Mouse (Mus musculus) small intestine, adult 2 months (tissue): ENCODE results near the gene Asic4. TPM values are rescaled to one million over a fixed set of nuclear protein-coding genes. Genes with fewer than 3 reads are reported as not detected.
A peak's percentile ranks its signal among the peaks of the same experiment; 100 is the strongest.

Experiments used
- H3K27ac ChIP-seq: fragments of 200-500 bp; 2 replicates; pipeline ENCODE4 v1.5.1; 2012; ENCODE audit warnings: low read depth, low read length, control low read depth, inconsistent platforms; ENCODE audit not compliant: insufficient read depth
- H3K27me3 ChIP-seq: fragments of 200-500 bp; 2 replicates; pipeline ENCODE4 v1.6.1; 2012; ENCODE audit warnings: mild to moderate bottlenecking, moderate library complexity, low read length, inconsistent platforms; ENCODE audit not compliant: control insufficient read depth, insufficient read depth
- H3K36me3 ChIP-seq: fragments of 200-500 bp; 2 replicates; pipeline ENCODE4 v1.6.1; 2012; ENCODE audit warnings: mild to moderate bottlenecking, low read length, control low read depth, inconsistent platforms; ENCODE audit not compliant: control insufficient read depth, insufficient read depth
- H3K4me1 ChIP-seq: fragments of 200-500 bp; 2 replicates; pipeline ENCODE4 v1.6.1; 2012; ENCODE audit warnings: low read length, inconsistent platforms, mixed read lengths; ENCODE audit not compliant: control insufficient read depth, insufficient read depth, insufficient read length
- H3K4me3 ChIP-seq: fragments of 200-500 bp; 2 replicates; pipeline ENCODE4 v1.5.1; 2012; ENCODE audit warnings: low read depth, mild to moderate bottlenecking, control low read depth, inconsistent platforms, low read length, moderate library complexity
- CTCF ChIP-seq: fragments of 200-500 bp; IDR thresholded peaks from 2 replicates; pipeline ENCODE4 v1.5.1; 2012; ENCODE audit warnings: low read depth, mild to moderate bottlenecking, control low read depth, inconsistent platforms, low read length, moderate library complexity, mixed read lengths; ENCODE audit not compliant: insufficient replicate concordance, insufficient read length; ENCODE audit errors: extremely low read depth
- POLR2A ChIP-seq: fragments of 200-500 bp; IDR thresholded peaks from 2 replicates; pipeline ENCODE4 v1.6.1; 2012; ENCODE audit warnings: low read depth, mild to moderate bottlenecking, control low read depth, inconsistent platforms, low read length, moderate library complexity
- WGBS: fragments of 180-500 bp; shearing (Covaris S2); methylation state at CpG from one replicate; pipeline ENCODE4 v1.1.7; 2018; 5-methylcytosine and 5-hydroxymethylcytosine counted together
- polyA plus RNA-seq: library from polyadenylated mRNA; depleted of rRNA; stranded (reverse); fragments of >200 nt; gene quantifications from 2 replicates; pipeline ENCODE4 v1.2.3, GENCODE M21; 2012

The Asic4 gene
- polyA plus RNA-seq, 1 experiment = 0.05 TPM

DNA sequence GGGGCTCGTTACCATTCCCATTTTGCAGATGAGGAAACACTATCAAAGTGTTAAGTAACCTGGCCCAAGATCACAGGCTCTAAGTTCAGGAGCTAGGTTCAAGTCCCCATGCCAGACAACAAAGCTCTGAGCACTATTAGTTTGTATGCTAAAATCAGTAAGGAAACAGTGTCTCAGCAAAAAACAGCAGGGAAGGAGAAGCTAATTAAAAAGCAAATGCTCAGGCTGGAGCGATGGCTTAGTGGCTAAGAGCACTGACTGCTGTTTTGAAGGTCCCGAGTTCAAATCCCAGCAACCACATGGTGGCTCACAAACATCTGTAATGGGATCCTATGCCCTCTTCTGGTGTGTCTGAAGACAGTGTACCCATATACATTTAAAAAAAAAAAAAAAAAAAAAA is 38.0 kb upstream of the Asic4 start:
- 92% methylated on average over 3 of the region's 3 CpGs for WGBS
- Histone ChIP-seq H3K36me3 (no peaks in the 10 kb centered on the region), H3K4me3 (no peak overlapping the region), H3K4me1 (no peaks in the 10 kb centered on the region), H3K27ac (no peak overlapping the region), H3K27me3 (0 out of 2 replicates have a peak, but pooled peaks cover 3% of the 10 kb centered on the region)
- TF ChIP-seq CTCF (no peak), POLR2A (no peak)

DNA sequence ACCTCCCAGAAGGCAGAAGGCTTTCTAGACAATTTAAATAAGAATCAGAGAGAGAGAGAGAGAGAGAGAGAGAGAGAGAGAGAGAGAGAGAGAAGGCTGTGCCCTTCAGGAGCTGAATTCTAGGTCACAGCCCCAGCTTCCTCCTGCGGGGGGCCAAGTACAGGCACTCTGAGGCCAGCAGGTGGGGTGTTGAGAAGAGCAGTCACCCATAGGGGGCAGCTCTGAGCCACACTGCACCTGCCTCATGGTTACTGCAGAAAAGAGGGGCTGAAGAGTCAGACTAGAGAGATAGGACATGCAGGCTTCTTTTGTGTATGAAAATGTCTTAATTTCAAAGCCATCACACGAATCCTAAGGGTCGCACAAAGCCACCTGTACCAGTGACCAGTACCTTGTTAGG is 36.5 kb upstream of the Asic4 start:
- WGBS = 54% methylated on average over 3 of the region's 3 CpGs
- no peaks in the 10 kb centered on the region for H3K4me1 ChIP-seq
- TF ChIP-seq POLR2A = no peak
- peak; percentile 37; the same call in 1 of the 2 replicates for TF ChIP-seq CTCF
- no peaks in the 10 kb centered on the region for H3K36me3 ChIP-seq
- H3K27me3 ChIP-seq = 0 out of 2 replicates have a peak, but pooled peaks cover 3% of the 10 kb centered on the region
- H3K27ac ChIP-seq = no peak overlapping the region
- H3K4me3 ChIP-seq = no peak overlapping the region

DNA sequence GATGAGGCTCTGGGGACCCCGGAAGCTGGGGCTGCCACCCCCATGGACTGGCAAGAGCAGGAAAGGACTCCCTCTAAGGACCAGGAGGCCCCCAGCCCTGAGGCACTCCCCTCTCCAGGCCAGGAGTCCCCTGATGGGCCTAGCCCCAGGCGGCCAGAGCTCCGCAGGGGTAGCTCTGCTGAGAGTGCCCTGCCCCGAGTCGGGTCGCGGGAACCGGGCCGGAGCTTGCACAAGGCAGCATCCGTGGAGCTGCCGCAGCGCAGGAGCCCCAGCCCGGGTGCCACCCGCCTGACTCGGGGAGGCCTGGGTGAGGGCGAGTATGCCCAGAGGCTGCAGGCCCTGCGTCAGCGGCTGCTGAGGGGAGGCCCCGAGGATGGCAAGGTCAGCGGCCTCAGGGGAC is 28.4 kb upstream of the Asic4 start:
- Histone ChIP-seq H3K36me3 (no peaks in the 10 kb centered on the region), H3K4me1 (peaks cover 4% of the 10 kb centered on the region; the same call in 1 of the 2 replicates), H3K4me3 (no peak overlapping the region), H3K27me3 (peaks cover 25% of the 10 kb centered on the region), H3K27ac (no peak overlapping the region)
- TF ChIP-seq CTCF (no peak), POLR2A (no peak)
- WGBS = 29% methylated on average over 20 of the region's 20 CpGs

DNA sequence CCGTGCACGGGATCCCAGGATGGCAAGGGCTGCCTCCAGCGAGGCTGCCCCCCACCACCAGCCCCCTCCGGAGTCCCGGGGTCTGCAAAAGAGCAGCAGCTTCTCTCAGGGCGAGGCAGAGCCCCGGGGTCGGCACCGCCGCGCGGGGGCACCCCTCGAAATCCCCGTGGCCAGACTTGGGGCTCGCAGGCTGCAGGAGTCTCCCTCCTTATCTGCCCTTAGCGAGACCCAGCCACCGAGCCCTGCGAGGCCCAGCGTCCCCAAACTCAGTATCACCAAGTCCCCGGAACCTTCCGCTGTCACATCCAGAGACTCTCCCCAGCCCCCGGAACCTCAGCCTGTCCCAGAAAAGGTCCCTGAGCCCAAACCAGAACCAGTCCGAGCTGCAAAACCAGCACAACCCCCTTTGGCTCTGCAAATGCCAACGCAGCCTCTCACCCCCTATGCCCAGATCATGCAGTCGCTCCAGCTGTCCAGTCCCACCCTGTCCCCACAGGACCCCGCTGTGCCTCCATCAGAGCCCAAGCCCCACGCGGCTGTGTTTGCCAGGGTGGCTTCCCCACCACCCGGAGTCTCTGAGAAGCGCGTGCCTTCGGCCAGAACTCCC is 27.9 kb upstream of the Asic4 start:
- Histone ChIP-seq H3K4me3 (no peak overlapping the region), H3K4me1 (peaks cover 4% of the 10 kb centered on the region; the same call in 1 of the 2 replicates), H3K36me3 (no peaks in the 10 kb centered on the region), H3K27me3 (peaks cover 25% of the 10 kb centered on the region), H3K27ac (no peak overlapping the region)
- 15% methylated on average over 32 of the region's 32 CpGs for WGBS
- no peak for TF ChIP-seq CTCF
- no peak for TF ChIP-seq POLR2A

DNA sequence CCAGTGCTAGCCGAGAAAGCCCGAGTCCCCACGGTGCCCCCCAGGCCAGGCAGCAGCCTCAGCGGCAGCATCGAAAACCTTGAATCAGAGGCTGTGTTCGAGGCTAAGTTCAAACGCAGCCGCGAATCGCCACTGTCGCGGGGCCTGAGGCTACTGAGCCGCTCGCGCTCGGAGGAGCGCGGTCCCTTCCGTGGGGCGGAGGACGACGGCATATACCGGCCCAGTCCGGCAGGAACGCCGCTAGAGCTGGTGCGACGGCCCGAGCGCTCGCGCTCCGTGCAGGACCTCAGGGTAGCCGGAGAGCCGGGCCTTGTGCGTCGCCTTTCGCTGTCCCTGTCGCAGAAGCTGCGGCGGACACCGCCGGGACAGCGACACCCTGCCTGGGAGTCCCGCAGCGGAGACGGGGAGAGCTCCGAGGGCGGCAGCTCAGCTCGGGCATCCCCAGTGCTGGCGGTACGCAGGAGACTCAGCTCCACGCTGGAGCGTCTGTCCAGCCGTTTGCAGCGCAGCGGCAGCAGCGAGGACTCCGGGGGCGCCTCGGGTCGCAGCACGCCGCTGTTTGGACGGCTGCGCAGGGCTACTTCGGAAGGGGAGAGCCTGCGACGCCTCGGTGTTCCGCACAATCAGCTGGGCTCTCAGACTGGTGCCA is 27.3 kb upstream of the Asic4 start:
- peaks cover 25% of the 10 kb centered on the region for H3K27me3 ChIP-seq
- H3K36me3 ChIP-seq = no peaks in the 10 kb centered on the region
- WGBS = 4% methylated on average over 70 of the region's 71 CpGs
- H3K4me3 ChIP-seq = peak overlapping the region; percentile 18
- no peak overlapping the region for H3K27ac ChIP-seq
- TF ChIP-seq POLR2A = no peak
- TF ChIP-seq CTCF = no peak
- peaks cover 4% of the 10 kb centered on the region; the same call in 1 of the 2 replicates for H3K4me1 ChIP-seq

DNA sequence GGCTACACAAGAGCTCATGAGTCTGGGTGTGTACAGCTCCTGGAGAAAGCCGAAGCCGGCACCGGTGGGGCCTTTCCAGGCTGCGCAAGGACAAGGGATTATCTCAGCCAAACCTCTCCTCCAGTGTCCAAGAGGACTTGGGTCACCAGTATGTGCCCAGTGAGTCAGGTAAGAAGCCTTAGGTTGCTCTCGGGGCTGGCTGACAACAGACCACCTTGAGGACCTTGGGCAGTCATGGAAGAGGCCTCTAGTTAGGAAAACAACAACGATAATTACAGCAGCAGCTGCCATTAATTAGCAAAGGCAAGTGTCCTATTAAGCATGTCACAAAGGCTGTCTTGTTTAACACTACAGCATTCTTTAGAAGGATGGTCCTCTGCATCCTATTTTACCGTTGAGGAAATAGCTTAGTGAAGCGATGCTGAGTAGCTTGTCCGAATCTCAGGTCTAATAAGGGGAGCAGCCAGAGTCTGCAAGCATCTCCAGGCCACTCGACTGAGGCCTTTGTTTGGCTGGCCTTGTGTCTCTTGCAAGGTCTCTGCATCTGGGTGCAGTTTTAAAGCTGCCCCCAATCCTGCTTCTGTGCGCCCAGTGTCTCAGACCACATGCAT is 26.4 kb upstream of the Asic4 start:
- Histone ChIP-seq H3K4me1 (peaks cover 4% of the 10 kb centered on the region; the same call in 1 of the 2 replicates), H3K27me3 (peaks cover 25% of the 10 kb centered on the region), H3K27ac (no peak overlapping the region), H3K4me3 (no peak overlapping the region), H3K36me3 (no peaks in the 10 kb centered on the region)
- WGBS = 85% methylated on average over 11 of the region's 11 CpGs
- TF ChIP-seq CTCF (no peak), POLR2A (no peak)

DNA sequence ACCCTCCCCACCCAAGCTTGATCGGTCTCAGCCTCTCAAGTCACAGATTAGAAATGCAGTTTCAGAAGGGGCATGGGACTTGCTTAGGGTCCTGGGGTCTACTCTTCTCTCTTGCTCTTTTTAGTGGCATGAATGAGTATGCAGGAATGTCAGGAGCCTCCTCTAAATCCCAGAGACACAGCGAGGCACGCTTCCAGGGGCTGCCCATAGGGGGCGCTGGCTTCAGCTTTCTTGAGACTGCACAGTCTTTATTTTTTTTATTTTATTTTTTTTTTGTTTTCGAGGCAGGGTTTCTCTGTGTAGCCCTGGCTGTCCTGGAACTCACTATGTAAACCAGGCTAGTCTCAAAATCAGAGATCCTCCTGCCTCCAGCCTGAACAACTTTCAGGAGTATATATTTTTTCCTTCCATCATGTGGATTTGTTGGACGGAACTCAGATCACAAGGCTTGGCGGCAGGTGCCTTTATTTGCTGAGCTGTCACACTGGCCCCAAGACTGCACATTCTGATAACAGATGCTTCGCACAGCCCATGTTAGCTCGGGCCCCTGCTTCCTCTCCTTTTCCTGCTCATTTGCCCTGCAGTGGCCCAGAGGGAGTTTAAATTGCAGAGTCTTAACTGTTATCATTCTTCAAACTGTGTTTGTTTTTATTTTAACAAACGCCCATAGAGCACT is 24.3 kb upstream of the Asic4 start:
- WGBS = 16% methylated on average over 10 of the region's 10 CpGs
- H3K4me3 ChIP-seq = no peak overlapping the region
- no peaks in the 10 kb centered on the region for H3K36me3 ChIP-seq
- no peak overlapping the region for H3K27ac ChIP-seq
- no peak for TF ChIP-seq POLR2A
- TF ChIP-seq CTCF = peak; percentile 75
- H3K27me3 ChIP-seq = peaks cover 25% of the 10 kb centered on the region
- peaks cover 4% of the 10 kb centered on the region; the same call in 1 of the 2 replicates for H3K4me1 ChIP-seq
